Mouse (Mus musculus): ENCODE data around the gene Gm6899. TPM values are rescaled to one million over a fixed set of nuclear protein-coding genes. Genes with fewer than 3 reads are reported as not detected.
A peak's percentile ranks its signal among the peaks of the same experiment; 100 is the strongest.

Gene Gm6899
- total RNA-seq (2021) = not detected

GRCm38 (mm10) chr11:26593061-26594059 lies at the start of gene Gm6899, which contains the start of gene Vrk2:
TSS of gene Gm6899 (plus strand) at chr11:26593241.
TSS of gene Vrk2 (minus strand) at chr11:26593999.
- DNase-seq = peak; percentile 85

DNA sequence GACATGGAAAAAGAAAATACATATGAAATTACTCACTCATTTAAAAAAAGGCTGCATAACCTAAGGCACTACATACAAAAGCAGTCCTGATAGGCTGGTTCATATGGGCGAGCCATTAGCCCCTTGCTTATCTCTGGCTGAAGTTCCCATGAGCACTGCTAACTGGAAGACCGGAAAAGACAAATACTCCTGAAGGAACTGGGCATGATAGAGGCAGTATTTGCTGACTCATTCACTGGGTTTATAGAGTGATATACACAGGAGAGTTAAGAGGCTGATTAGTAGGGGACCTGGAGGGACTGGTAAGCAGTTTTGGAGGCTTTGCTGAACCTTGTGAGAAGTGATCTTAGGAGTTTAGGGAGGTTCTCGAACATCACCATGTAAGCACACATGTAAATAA lies 41.5 kb upstream of the Gm6899 start:
- no peak for DNase-seq

GRCm38 (mm10) chr11:26585409-26586366 lies 7.4 kb upstream of the Gm6899 start:
- DNase-seq = no peak

GRCm38 (mm10) chr11:26586367-26587183 lies 6.5 kb upstream of the Gm6899 start:
- DNase-seq = no peak

GRCm38 (mm10) chr11:26587184-26587524 lies 5.9 kb upstream of the Gm6899 start:
- DNase-seq = no peak

DNA sequence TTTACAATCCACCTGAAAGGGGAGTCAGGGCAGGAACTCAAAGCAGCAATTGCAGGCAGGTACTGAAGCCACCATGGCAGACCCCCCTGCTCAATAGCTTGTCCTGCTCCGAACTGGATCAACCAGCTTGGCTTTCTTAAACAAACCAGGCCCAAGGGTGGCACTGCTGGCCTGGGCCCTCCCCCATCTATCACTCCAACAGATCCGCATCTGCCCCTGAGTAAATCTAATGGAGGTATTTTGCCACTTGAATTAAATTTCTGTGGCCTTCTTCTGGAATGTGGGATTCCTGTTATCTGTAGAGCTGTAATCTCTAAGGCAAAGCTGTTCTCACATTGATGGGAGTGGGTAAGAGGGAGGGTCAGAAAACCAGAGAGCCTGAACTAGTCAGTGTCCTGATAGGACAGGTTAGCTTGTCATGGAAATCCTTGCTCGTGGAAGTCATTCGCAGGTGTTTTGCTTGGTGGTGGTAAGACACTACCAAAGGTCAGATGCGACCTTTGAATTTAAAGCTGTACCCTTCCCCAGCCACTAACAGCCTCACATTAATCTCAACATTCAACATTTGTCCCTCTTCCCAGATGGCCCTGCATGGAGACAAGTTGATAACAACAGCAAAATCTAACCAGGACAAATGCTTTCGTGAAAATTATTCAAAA lies 517 bp upstream of the Gm6899 start:
- DNase-seq = no peak

GRCm38 (mm10) chr11:26594487-26594886 lies 1.4 kb downstream of the Gm6899 start:
- no peak for DNase-seq

- no peak for DNase-seq
Measured at GRCm38 (mm10) chr11:26596186-26596585, 3.1 kb downstream of the Gm6899 start.

DNA sequence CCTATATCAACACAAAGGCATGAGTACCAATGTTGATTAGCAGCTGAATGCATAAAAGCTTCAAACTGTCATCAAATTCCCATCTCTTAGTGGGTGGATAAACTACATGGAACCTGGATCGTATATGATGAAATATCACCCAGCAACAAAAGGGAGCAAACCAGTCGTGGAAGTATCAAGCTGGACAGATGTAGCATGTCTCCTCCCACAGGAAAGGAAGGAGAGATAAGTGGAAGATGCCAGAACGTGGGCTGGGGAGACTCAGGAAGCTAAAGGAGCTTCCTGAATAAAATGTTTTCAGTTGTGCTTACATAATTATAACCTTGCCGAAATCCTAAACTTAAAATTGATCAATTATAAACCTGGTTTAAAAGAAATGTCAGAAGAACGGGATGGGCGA lies 4.1 kb downstream of the Gm6899 start:
- no peak for DNase-seq

GRCm38 (mm10) chr11:26597761-26598160 lies 4.7 kb downstream of the Gm6899 start:
- no peak for DNase-seq

DNA sequence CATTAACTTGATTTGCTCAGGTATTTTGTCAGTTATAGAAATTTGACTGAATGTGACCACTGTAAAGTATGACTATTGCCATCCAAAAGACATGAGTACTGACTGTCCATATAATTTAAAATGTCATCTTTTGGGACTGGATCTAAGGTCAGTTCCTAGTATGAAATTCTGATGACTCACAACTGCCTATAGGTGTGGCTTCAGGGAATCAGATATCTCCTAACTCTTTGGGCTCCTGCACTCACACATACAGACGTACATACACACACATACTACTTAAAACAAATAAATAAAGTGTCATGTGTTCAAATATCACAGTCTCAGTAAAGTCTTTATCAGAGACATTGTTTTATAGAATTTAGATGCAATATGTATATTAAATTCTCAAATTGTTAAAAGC lies 5.8 kb downstream of the Gm6899 start:
- no peak for DNase-seq

GRCm38 (mm10) chr11:26600692-26601091 lies 7.7 kb downstream of the Gm6899 start:
- no peak for DNase-seq

DNA sequence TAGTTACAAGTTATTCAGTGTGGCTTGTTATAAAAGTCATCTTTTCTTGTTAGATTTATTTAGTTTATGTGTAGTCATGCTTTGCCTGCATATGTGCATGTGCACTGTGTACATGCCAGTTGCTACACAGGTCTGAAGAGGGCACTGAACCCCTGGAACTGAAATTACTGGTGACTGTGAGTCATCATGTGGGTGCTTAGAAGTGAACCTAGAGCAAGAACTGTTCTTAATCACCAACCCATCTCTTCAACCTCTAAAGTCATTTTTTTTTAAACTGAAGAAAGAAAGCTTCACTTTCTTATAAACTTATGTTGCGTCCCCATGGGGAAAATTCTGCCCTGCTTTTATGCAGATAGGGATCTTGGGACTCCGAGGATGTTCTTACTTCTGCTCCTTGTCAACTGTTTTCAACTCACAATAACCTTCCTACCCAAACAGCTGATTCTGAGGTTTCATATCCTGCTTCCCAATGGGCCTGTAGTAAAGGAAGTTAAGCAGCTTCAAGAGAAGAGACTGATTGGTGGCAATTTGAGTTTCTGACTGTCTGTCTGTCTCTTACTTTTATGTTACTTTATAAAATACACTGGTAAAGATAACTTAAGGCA lies 8.6 kb downstream of the Gm6899 start:
- DNase-seq = no peak

DNA sequence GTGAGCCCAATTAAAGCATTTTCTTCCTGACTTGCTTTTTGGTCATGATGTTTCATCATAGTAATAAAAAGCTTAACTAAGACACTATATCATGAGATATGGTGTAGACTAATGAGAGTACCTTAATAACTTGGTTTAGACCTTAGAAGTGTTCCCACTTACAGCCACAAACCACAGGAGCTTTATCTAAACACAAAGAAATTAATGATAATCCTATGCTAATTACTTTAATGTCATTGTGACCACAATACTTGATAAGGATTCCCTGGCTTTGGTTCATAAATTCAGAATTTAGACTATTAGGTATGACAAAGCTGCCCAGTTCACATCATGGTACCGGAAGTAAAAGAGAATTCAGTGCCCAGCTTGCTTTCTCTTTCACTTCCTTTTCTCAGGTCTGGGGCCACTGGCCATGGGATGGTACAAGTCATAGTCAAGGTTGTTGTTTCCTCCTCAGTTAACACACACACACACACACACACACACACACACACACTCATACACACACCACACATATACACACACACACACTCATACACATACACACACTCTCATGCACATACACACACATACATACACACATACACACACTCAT lies 11.1 kb downstream of the Gm6899 start:
- DNase-seq = no peak

GRCm38 (mm10) chr11:26608795-26609194 lies 15.8 kb downstream of the Gm6899 start:
- DNase-seq = no peak

- no peak for DNase-seq
Measured at GRCm38 (mm10) chr11:26618475-26619223, 25.6 kb downstream of the Gm6899 start.

DNA sequence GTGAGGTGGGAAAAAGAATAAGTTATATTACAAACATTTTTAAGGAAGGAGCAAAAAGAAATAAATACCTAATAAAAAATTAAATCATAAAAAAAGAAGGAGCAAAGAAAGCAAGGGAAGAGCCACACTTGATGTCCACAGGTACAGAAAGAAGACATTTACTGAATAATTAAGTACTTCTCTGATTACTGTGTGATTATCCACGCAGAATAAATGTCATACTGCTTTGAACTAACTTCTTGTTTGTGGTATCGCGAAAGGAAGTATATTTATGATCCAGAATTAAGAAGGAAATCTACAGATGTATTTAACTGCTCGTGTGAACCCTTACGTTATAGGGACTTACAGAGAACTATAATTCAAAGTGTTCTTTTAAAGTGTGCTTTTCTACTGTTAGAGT lies 29.7 kb downstream of the Gm6899 start:
- no peak for DNase-seq

DNA sequence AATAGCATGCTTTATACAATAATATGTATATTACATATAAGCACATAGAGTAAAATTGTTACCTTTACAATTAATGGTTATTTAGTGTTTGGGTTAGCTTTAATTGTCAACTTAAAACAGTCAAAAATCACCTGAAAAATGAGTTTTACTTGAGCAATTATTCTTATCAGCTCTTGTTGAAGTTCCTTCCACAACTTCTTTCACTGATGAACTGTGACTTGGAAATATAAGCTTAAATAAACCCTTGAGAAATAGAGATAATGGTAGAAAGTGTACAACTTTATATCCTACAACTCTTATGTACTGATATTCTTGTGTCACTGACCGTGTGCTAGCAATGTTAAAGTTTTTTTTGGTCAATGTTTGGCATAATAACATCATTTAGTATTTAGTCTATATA lies 43.2 kb downstream of the Gm6899 start:
- no peak for DNase-seq

GRCm38 (mm10) chr11:26640314-26640785 lies 47.3 kb downstream of the Gm6899 start:
- no peak for DNase-seq

GRCm38 (mm10) chr11:26642141-26642540 lies 49.1 kb downstream of the Gm6899 start:
- DNase-seq = no peak
